ENCODE assay signal across 13 mouse cellular contexts in the genomic region with DNA sequence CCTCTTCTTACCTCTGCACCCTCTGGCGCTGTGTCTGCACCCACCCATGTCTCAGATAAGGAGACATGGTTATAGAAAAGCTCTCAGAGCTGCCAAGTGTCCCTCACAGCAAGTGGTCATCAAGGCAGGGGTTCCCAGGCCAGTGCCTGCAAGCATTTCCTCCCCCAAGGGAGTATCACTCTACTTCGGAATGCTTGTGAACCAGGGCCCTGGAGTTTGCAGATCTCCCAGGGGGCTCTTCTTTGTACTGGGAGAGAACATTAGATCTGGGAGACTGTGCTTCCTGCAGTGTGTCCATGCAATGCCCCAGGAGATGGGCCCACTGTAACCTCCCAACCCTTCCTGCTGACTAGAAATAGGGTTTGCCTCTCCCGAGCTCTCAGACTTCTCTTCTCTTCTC. TPM values are rescaled to one million over a fixed set of nuclear protein-coding genes. Genes with fewer than 3 reads are reported as not detected.
DNase-seq lines count a peak whose midpoint lies in the region; ATAC-seq and TF ChIP-seq lines count a peak whose summit lies in the region.
"Had no signal": no experiment of that assay in that cellular context is flagged by ENCODE, and none has a peak within 500 bp of the region (broad histone marks: within the 10 kb centered on the region; RNA-seq: fewer than 3 reads in every experiment).

No protein-coding gene starts in this region.

- DNase-seq in heart, adult 11 months = peak; percentile 95
- no peak for DNase-seq in heart, adult 2 months
- DNase-seq in kidney, adult 9 months = no peak
- no peak for DNase-seq in heart, postnatal 0 days (ENCODE audit: low spot score)
- DNase-seq in thymus, postnatal 4 days = no peak
- DNase-seq: kidney, adult 8-10 months; right cerebral cortex, postnatal 14 days; thymus, adult 18-20 months had no signal

- H3K4me1 ChIP-seq in heart, adult 2 months (ENCODE audit: control insufficient read depth, insufficient read depth, low read length) = peaks cover 2% of the 10 kb centered on the region
- H3K4me1 ChIP-seq in kidney, embryonic 15.5 days = peaks cover 41% of the 10 kb centered on the region
- peaks cover 48% of the 10 kb centered on the region for H3K4me1 ChIP-seq in midbrain, embryonic 12.5 days
- peaks cover 23% of the 10 kb centered on the region for H3K4me1 ChIP-seq in midbrain, embryonic 15.5 days
- H3K4me1 ChIP-seq in heart, postnatal 0 days (ENCODE audit: control insufficient read depth, insufficient read depth) = peaks cover 13% of the 10 kb centered on the region

- ATAC-seq in kidney, embryonic 15.5 days (replicated peaks; ENCODE audit: low FRiP score) = no peak
- no peak for ATAC-seq in midbrain, embryonic 12.5 days (ENCODE audit: low FRiP score, low read depth)
- no peak for ATAC-seq in midbrain, embryonic 15.5 days (replicated peaks)
- ATAC-seq in heart, postnatal 0 days (ENCODE audit: insufficient read depth, low read depth) = 0 out of 2 replicates have a peak, but pooled peaks have one; percentile 26

- peaks cover 3% of the 10 kb centered on the region; the same call in 1 of the 2 replicates for H3K36me3 ChIP-seq in heart, adult 2 months (ENCODE audit: control insufficient read depth, insufficient read depth, low read length)
- H3K36me3 ChIP-seq in kidney, embryonic 15.5 days = peaks cover 9% of the 10 kb centered on the region
- H3K36me3 ChIP-seq in midbrain, embryonic 12.5 days = peaks cover 8% of the 10 kb centered on the region
- H3K36me3 ChIP-seq in midbrain, embryonic 15.5 days (replicated peaks) = peaks cover 3% of the 10 kb centered on the region; the same call in 1 of the 2 replicates
- peaks cover 2% of the 10 kb centered on the region; the same call in 1 of the 2 replicates for H3K36me3 ChIP-seq in heart, postnatal 0 days (replicated peaks; ENCODE audit: control insufficient read depth, insufficient read depth, low read length)

- H3K4me3 ChIP-seq in heart, adult 2 months = no peak overlapping the region
- no peak overlapping the region for H3K4me3 ChIP-seq in kidney, embryonic 15.5 days (replicated peaks)
- H3K4me3 ChIP-seq in midbrain, embryonic 12.5 days = no peak overlapping the region
- no peak overlapping the region for H3K4me3 ChIP-seq in midbrain, embryonic 15.5 days
- no peak overlapping the region for H3K4me3 ChIP-seq in heart, postnatal 0 days (ENCODE audit: low read depth, low read length)
- H3K4me3 ChIP-seq: left cerebral cortex, adult 2 months; megakaryocyte, embryonic 14.5 days had no signal

- WGBS in heart, adult 2 months = 64% methylated on average over 3 of the region's 3 CpGs
- 53% methylated on average over 3 of the region's 3 CpGs for WGBS in kidney, embryonic 15.5 days
- WGBS in midbrain, embryonic 12.5 days = 27% methylated on average over 3 of the region's 3 CpGs
- WGBS in midbrain, embryonic 15.5 days = 35% methylated on average over 3 of the region's 3 CpGs
- 43% methylated on average over 3 of the region's 3 CpGs for WGBS in heart, postnatal 0 days

- intact Hi-C loops in heart, adult 2 months (cut with DNase I) = no loop called here

- no peak overlapping the region for H3K4me2 ChIP-seq in kidney, embryonic 15.5 days
- no peak overlapping the region for H3K4me2 ChIP-seq in midbrain, embryonic 12.5 days (replicated peaks)
- no peak overlapping the region for H3K4me2 ChIP-seq in midbrain, embryonic 15.5 days
- no peak overlapping the region for H3K4me2 ChIP-seq in heart, postnatal 0 days (ENCODE audit: low read depth, low read length)

- no peak for TF ChIP-seq CTCF in heart, adult 2 months (IDR thresholded peaks at IDR 0.05)
- no peak for TF ChIP-seq CTCF in heart, postnatal 0 days (IDR thresholded peaks at IDR 0.05; ENCODE audit: low read depth)

- H3K27ac ChIP-seq in heart, adult 2 months = no peak overlapping the region; the same call in 1 of the 2 replicates
- H3K27ac ChIP-seq in kidney, embryonic 15.5 days = peak overlapping the region; percentile 54; the same call in 1 of the 2 replicates
- peak overlapping the region; percentile 44 for H3K27ac ChIP-seq in midbrain, embryonic 12.5 days (replicated peaks)
- no peak overlapping the region for H3K27ac ChIP-seq in midbrain, embryonic 15.5 days
- H3K27ac ChIP-seq in heart, postnatal 0 days (ENCODE audit: low read depth) = no peak overlapping the region

- no peaks in the 10 kb centered on the region for H3K27me3 ChIP-seq in heart, adult 2 months (ENCODE audit: control insufficient read depth, insufficient read depth, low read length)
- no peaks in the 10 kb centered on the region for H3K27me3 ChIP-seq in kidney, embryonic 15.5 days
- H3K27me3 ChIP-seq in midbrain, embryonic 12.5 days = peaks cover 10% of the 10 kb centered on the region
- no peaks in the 10 kb centered on the region for H3K27me3 ChIP-seq in midbrain, embryonic 15.5 days (replicated peaks)
- 0 out of 2 replicates have a peak, but pooled peaks cover 5% of the 10 kb centered on the region for H3K27me3 ChIP-seq in heart, postnatal 0 days (ENCODE audit: control insufficient read depth, insufficient read depth, low read length)

- TF ChIP-seq POLR2A in heart, adult 2 months (IDR thresholded peaks at IDR 0.05; ENCODE audit: insufficient read depth, low read depth, low read length) = no peak

- no peak overlapping the region for H3K9ac ChIP-seq in heart, adult 2 months (ENCODE audit: low read depth, low read length)
- H3K9ac ChIP-seq in kidney, embryonic 15.5 days = no peak overlapping the region
- H3K9ac ChIP-seq in midbrain, embryonic 12.5 days (replicated peaks) = no peak overlapping the region
- no peak overlapping the region for H3K9ac ChIP-seq in midbrain, embryonic 15.5 days
- H3K9ac ChIP-seq in heart, postnatal 0 days (replicated peaks; ENCODE audit: low read depth, low read length) = no peak overlapping the region

- TF ChIP-seq EP300 in heart, adult 2 months (IDR thresholded peaks at IDR 0.05; ENCODE audit: insufficient read depth, low read depth, low read length) = no peak
- TF ChIP-seq EP300 in heart, postnatal 0 days (IDR thresholded peaks at IDR 0.05; ENCODE audit: low read depth) = no peak

- H3K9me3 ChIP-seq in kidney, embryonic 15.5 days (replicated peaks) = no peaks in the 10 kb centered on the region
- H3K9me3 ChIP-seq in midbrain, embryonic 12.5 days = no peaks in the 10 kb centered on the region
- H3K9me3 ChIP-seq in midbrain, embryonic 15.5 days = no peaks in the 10 kb centered on the region
- no peaks in the 10 kb centered on the region for H3K9me3 ChIP-seq in heart, postnatal 0 days (replicated peaks; ENCODE audit: control insufficient read depth, low read length)

- no peaks in the 10 kb centered on the region for H3K79me2 ChIP-seq in heart, adult 2 months (replicated peaks; ENCODE audit: control insufficient read depth, insufficient read depth, low read length)

RNA-seq across cellular contexts. Expression of gene St6gal1, which starts 35.0 kb away (rescaled TPM):
- 1 to 10 TPM; 8.4 to 9.9 TPM for total RNA-seq in heart, adult 2 months (2021)
- 6.0 and 9.9 TPM in 2 replicates for polyA plus RNA-seq in heart, adult 2 months (2012; rRNA removed)
- 22.6 and 25.5 TPM in 2 replicates for polyA plus RNA-seq in kidney, embryonic 15.5 days (2015; fragmentation: Nextera tagmentation; extraction: Ambion mirVana)
- 39.9 and 46.6 TPM in 2 replicates for polyA plus RNA-seq in midbrain, embryonic 12.5 days (2016; fragmentation: Nextera tagmentation; extraction: Ambion mirVana)
- polyA plus RNA-seq in midbrain, embryonic 15.5 days (2015; fragmentation: Nextera tagmentation; extraction: Ambion mirVana) = 27.9 and 29.4 TPM in 2 replicates
- total RNA-seq in heart, postnatal 0 days (2014; rRNA removed; ENCODE audit: low replicate concordance) = 23.5 and 34.4 TPM in 2 replicates
- 8.8 and 10.0 TPM in 2 replicates for polyA plus RNA-seq in heart, postnatal 0 days (2015; fragmentation: Nextera tagmentation; extraction: Ambion mirVana)

Comparison
In these comparisons a context has a peak if more than half of its experiments do, and no peak if none do; other contexts are left out.
1. H3K27ac ChIP-seq: peak in kidney, embryonic 15.5 days (single experiment) and midbrain, embryonic 12.5 days (single experiment); none in heart, adult 2 months (single experiment), midbrain, embryonic 15.5 days (single experiment) and heart, postnatal 0 days (single experiment).